Mouse (Mus musculus) liver, embryonic 14.5 days (tissue): ENCODE results near the gene Gpr84.

Experiments used
- CTCF ChIP-seq: IDR thresholded peaks from 2 replicates; pipeline ENCODE4 v1.5.1; 2016; ENCODE audit warnings: antibody characterized with exemption, low read depth, control low read depth
- EP300 ChIP-seq: IDR thresholded peaks from 2 replicates; pipeline ENCODE4 v1.6.1; 2016; ENCODE audit warnings: antibody characterized with exemption, low read depth

DNA sequence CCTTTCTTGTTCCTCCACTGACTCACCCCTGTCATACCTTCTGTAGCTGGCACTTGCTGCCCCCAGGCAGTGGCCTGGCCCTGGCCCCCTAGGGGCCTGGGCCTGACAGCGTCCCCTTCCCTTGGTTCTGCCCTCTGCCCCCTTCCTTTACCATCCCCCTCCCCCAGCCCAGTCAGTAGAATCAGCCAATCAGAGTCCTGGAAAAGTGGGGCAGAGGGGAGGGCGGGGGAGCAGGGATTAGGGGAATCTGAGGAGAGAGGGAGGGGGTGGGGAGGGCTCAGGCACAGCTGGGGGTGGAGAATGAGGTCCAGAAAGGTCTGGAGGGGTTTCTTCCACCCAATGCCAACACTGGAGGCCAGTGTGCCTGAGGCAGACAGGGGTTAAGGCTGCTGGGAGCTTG lies 23.8 kb upstream of the Gpr84 start:
- TF ChIP-seq CTCF (no peak), EP300 (no peak)
